Mouse (Mus musculus) CH12F3 (cell line): ENCODE results near the gene Ssxb8.
"Not testable (repeated sequence)": the region's sequence is repeated elsewhere in the genome, so short reads cannot be mapped to it uniquely, and the experiment has no call there.

ENCODE experiments used
- in situ Hi-C: fragments of 300-500 bp; cut with MboI; formaldehyde crosslinking; loops from 2 replicates; pipeline ENCODE4 v1.14.3; 2020; ENCODE audit warnings: low sequenced_read_pairs

Gene Ssxb8

GRCm38 (mm10) chrX:8690744-8691143 lies at the start of gene Ssxb8:
Gene Ssxb8 (minus strand): TSS chrX:8690844.
- in situ Hi-C loops = not testable (repeated sequence)

- in situ Hi-C loops = no loop called here
These were observed 42.3 kb upstream of the Ssxb8 start for GRCm38 (mm10) chrX:8732907-8733306.

- in situ Hi-C loops = no loop called here
These were observed 27.6 kb downstream of the Ssxb8 start for GRCm38 (mm10) chrX:8663085-8663484.
